Mouse (Mus musculus) small intestine, adult 2 months (tissue): ENCODE data around the gene Asxl1. TPM values are rescaled to one million over a fixed set of nuclear protein-coding genes. Genes with fewer than 3 reads are reported as not detected.
"Not testable (repeated sequence)": the region's sequence is repeated elsewhere in the genome, so short reads cannot be mapped to it uniquely, and the experiment has no call there.

Experiments used
- H3K27ac ChIP-seq: fragments of 200-500 bp; 2 replicates; pipeline ENCODE4 v1.5.1; 2012; ENCODE audit warnings: low read depth, low read length, control low read depth, inconsistent platforms; ENCODE audit not compliant: insufficient read depth
- H3K27me3 ChIP-seq: fragments of 200-500 bp; 2 replicates; pipeline ENCODE4 v1.6.1; 2012; ENCODE audit warnings: mild to moderate bottlenecking, moderate library complexity, low read length, inconsistent platforms; ENCODE audit not compliant: control insufficient read depth, insufficient read depth
- H3K36me3 ChIP-seq: fragments of 200-500 bp; 2 replicates; pipeline ENCODE4 v1.6.1; 2012; ENCODE audit warnings: mild to moderate bottlenecking, low read length, control low read depth, inconsistent platforms; ENCODE audit not compliant: control insufficient read depth, insufficient read depth
- H3K4me1 ChIP-seq: fragments of 200-500 bp; 2 replicates; pipeline ENCODE4 v1.6.1; 2012; ENCODE audit warnings: low read length, inconsistent platforms, mixed read lengths; ENCODE audit not compliant: control insufficient read depth, insufficient read depth, insufficient read length
- H3K4me3 ChIP-seq: fragments of 200-500 bp; 2 replicates; pipeline ENCODE4 v1.5.1; 2012; ENCODE audit warnings: low read depth, mild to moderate bottlenecking, control low read depth, inconsistent platforms, low read length, moderate library complexity
- CTCF ChIP-seq: fragments of 200-500 bp; IDR thresholded peaks from 2 replicates; pipeline ENCODE4 v1.5.1; 2012; ENCODE audit warnings: low read depth, mild to moderate bottlenecking, control low read depth, inconsistent platforms, low read length, moderate library complexity, mixed read lengths; ENCODE audit not compliant: insufficient replicate concordance, insufficient read length; ENCODE audit errors: extremely low read depth
- POLR2A ChIP-seq: fragments of 200-500 bp; IDR thresholded peaks from 2 replicates; pipeline ENCODE4 v1.6.1; 2012; ENCODE audit warnings: low read depth, mild to moderate bottlenecking, control low read depth, inconsistent platforms, low read length, moderate library complexity
- WGBS: fragments of 180-500 bp; shearing (Covaris S2); methylation state at CpG from one replicate; pipeline ENCODE4 v1.1.7; 2018; 5-methylcytosine and 5-hydroxymethylcytosine counted together
- polyA plus RNA-seq: library from polyadenylated mRNA; depleted of rRNA; stranded (reverse); fragments of >200 nt; gene quantifications from 2 replicates; pipeline ENCODE4 v1.2.3, GENCODE M21; 2012

The Asxl1 gene
- polyA plus RNA-seq, 1 experiment = 6.7 TPM

GRCm38 (mm10) chr2:153356784-153357183 is 11.2 kb downstream of the Asxl1 start:
- 84% methylated on average over 4 of the region's 4 CpGs for WGBS
- H3K27me3 ChIP-seq = no peaks in the 10 kb centered on the region
- no peak overlapping the region for H3K4me3 ChIP-seq
- TF ChIP-seq POLR2A (no peak), CTCF (no peak)
- no peaks in the 10 kb centered on the region for H3K4me1 ChIP-seq
- no peak overlapping the region for H3K27ac ChIP-seq
- peaks cover 40% of the 10 kb centered on the region for H3K36me3 ChIP-seq

GRCm38 (mm10) chr2:153361101-153361710 is 15.6 kb downstream of the Asxl1 start:
- no peaks in the 10 kb centered on the region for H3K4me1 ChIP-seq
- no peak overlapping the region for H3K27ac ChIP-seq
- 91% methylated on average over 1 of the region's 1 CpGs for WGBS
- H3K27me3 ChIP-seq = no peaks in the 10 kb centered on the region
- no peak for TF ChIP-seq CTCF
- TF ChIP-seq POLR2A = no peak
- peaks cover 43% of the 10 kb centered on the region for H3K36me3 ChIP-seq
- no peak overlapping the region for H3K4me3 ChIP-seq

- H3K4me1 ChIP-seq, H3K27me3 ChIP-seq, H3K27ac ChIP-seq, H3K4me3 ChIP-seq: not testable (repeated sequence)
- H3K36me3 ChIP-seq = peaks cover 42% of the 10 kb centered on the region
- WGBS = 90% methylated on average over 14 of the region's 14 CpGs
These were observed 18.9 kb downstream of the Asxl1 start for GRCm38 (mm10) chr2:153364531-153364930.

- Histone ChIP-seq H3K4me1 (no peaks in the 10 kb centered on the region), H3K36me3 (peaks cover 26% of the 10 kb centered on the region), H3K27me3 (no peaks in the 10 kb centered on the region), H3K27ac (no peak overlapping the region), H3K4me3 (no peak overlapping the region)
- TF ChIP-seq CTCF = no peak
- no peak for TF ChIP-seq POLR2A
These were observed 25.2 kb downstream of the Asxl1 start for GRCm38 (mm10) chr2:153370871-153371270.

GRCm38 (mm10) chr2:153375380-153375779 is 29.8 kb downstream of the Asxl1 start:
- Histone ChIP-seq H3K27ac (no peak overlapping the region), H3K27me3 (no peaks in the 10 kb centered on the region), H3K36me3 (peaks cover 20% of the 10 kb centered on the region), H3K4me1 (no peaks in the 10 kb centered on the region), H3K4me3 (no peak overlapping the region)
- WGBS = 88% methylated on average over 2 of the region's 2 CpGs
- no peak for TF ChIP-seq POLR2A
- no peak for TF ChIP-seq CTCF

- 67% methylated on average over 1 of the region's 1 CpGs for WGBS
- Histone ChIP-seq H3K4me3 (no peak overlapping the region), H3K27ac (no peak overlapping the region), H3K4me1 (no peaks in the 10 kb centered on the region), H3K36me3 (peaks cover 28% of the 10 kb centered on the region), H3K27me3 (no peaks in the 10 kb centered on the region)
- TF ChIP-seq POLR2A (no peak), CTCF (no peak)
These were observed 34.9 kb downstream of the Asxl1 start for GRCm38 (mm10) chr2:153380479-153380878.

GRCm38 (mm10) chr2:153389831-153390230 is 44.2 kb downstream of the Asxl1 start:
- H3K4me3 ChIP-seq = no peak overlapping the region
- no peaks in the 10 kb centered on the region for H3K27me3 ChIP-seq
- no peaks in the 10 kb centered on the region for H3K4me1 ChIP-seq
- H3K36me3 ChIP-seq = peaks cover 41% of the 10 kb centered on the region
- TF ChIP-seq POLR2A (no peak), CTCF (no peak)
- H3K27ac ChIP-seq = no peak overlapping the region
- WGBS = 92% methylated on average over 2 of the region's 2 CpGs

DNA sequence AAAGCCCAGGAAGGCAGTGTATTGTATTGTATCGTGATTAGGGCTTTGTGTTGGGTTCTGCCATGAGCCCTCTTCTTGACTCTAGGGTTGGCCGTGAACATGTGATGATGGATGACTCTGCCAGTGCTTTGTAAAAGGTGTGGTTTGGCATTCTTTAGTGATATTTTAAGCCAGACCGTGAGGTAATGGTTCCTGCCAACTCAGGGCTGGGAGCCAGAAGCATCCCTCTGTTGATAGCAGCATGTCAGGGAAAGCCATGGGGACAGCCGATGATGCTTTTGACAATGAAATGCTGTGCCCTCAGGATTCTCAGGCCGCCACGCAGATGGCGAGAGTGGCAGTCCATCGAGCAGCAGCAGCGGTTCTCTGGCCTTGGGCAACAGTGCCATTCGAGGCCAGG is 47.4 kb downstream of the Asxl1 start:
- Histone ChIP-seq H3K27me3 (no peaks in the 10 kb centered on the region), H3K27ac (no peak overlapping the region), H3K4me3 (no peak overlapping the region), H3K4me1 (no peaks in the 10 kb centered on the region), H3K36me3 (peaks cover 62% of the 10 kb centered on the region)
- WGBS = 91% methylated on average over 10 of the region's 10 CpGs
- TF ChIP-seq CTCF (no peak), POLR2A (no peak)
